Mouse (Mus musculus) liver, embryonic 12.5 days (tissue): ENCODE data around the gene Ppa2. TPM values are rescaled to one million over a fixed set of nuclear protein-coding genes. Genes with fewer than 3 reads are reported as not detected.

ENCODE experiments used
- ATAC-seq: fragments of 200-750 bp; cut with Nextera tagmentation; 2 replicates; pipeline ENCODE4 v1.8.0; 2017; ENCODE audit warnings: moderate number of reproducible peaks, mild to moderate bottlenecking, moderate library complexity
- H3K27ac ChIP-seq: fragments of 300-500 bp; sonication (generic); 2 replicates; pipeline ENCODE4 v1.5.1; 2016; ENCODE audit warnings: mild to moderate bottlenecking
- H3K27me3 ChIP-seq: fragments of 300-500 bp; sonication (generic); replicated peaks from 2 replicates; pipeline ENCODE4 v1.6.1; 2016; ENCODE audit warnings: mild to moderate bottlenecking, moderate library complexity
- H3K36me3 ChIP-seq: fragments of 300-500 bp; sonication (generic); 2 replicates; pipeline ENCODE4 v1.6.1; 2016; ENCODE audit warnings: mild to moderate bottlenecking, moderate library complexity
- H3K4me1 ChIP-seq: fragments of 300-500 bp; sonication (generic); 2 replicates; pipeline ENCODE4 v1.6.1; 2016
- H3K4me2 ChIP-seq: fragments of 300-500 bp; sonication (generic); 2 replicates; pipeline ENCODE4 v1.6.1; 2016; ENCODE audit warnings: mild to moderate bottlenecking, moderate library complexity
- H3K4me3 ChIP-seq: fragments of 300-500 bp; sonication (generic); 2 replicates; pipeline ENCODE4 v1.5.1; 2016; ENCODE audit warnings: mild to moderate bottlenecking, moderate library complexity
- H3K9ac ChIP-seq: fragments of 300-500 bp; sonication (generic); 2 replicates; pipeline ENCODE4 v1.6.1; 2016; ENCODE audit warnings: mild to moderate bottlenecking, moderate library complexity
- H3K9me3 ChIP-seq: fragments of 300-500 bp; sonication (generic); replicated peaks from 2 replicates; pipeline ENCODE4 v1.6.1; 2016; ENCODE audit warnings: mild to moderate bottlenecking, moderate library complexity
- WGBS: fragments of 180-500 bp; shearing (Covaris S2); methylation state at CpG from one replicate; pipeline ENCODE4 v1.1.7; 2016; ENCODE audit not compliant: insufficient replicate concordance; 5-methylcytosine and 5-hydroxymethylcytosine counted together
- polyA plus RNA-seq: library from polyadenylated mRNA; unstranded; fragments of >200 nt; fragmentation: Nextera tagmentation; extraction: Ambion mirVana; gene quantifications from 2 replicates; pipeline ENCODE4 v1.2.1, GENCODE M21; 2016

Ppa2 gene
- polyA plus RNA-seq, 1 experiment from 2014 or later, result 71.8 TPM

DNA sequence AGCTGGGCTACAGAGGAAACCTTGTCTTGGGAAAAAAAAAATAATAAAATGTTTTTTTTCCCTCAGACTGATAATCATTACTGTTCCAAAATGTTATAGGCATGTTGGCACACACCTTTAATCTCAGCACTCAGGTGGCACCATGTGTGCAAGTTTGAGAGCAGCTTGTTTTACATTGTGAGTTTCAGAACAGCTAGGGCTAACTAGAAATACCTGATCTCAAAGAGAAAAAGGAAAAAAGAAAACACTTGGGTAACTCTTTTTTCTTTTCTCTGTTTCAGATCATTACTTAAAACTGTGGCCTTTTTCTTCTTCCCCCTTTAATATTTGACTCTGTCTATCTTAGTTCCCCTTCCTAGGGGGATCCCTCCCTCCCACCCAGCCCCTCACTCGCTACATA, 51.5 kb downstream of the Ppa2 start:
- no peak overlapping the region for H3K27ac ChIP-seq
- H3K36me3 ChIP-seq, result 0 out of 2 replicates have a peak, but pooled peaks cover 3% of the 10 kb centered on the region
- H3K9ac ChIP-seq, result no peak overlapping the region
- no peaks in the 10 kb centered on the region for H3K4me1 ChIP-seq
- no peaks in the 10 kb centered on the region for H3K9me3 ChIP-seq
- no peaks in the 10 kb centered on the region for H3K27me3 ChIP-seq
- no peak for ATAC-seq
- H3K4me3 ChIP-seq, result no peak overlapping the region
- no peak overlapping the region for H3K4me2 ChIP-seq
- 62% methylated on average over 1 of the region's 1 CpGs for WGBS

DNA sequence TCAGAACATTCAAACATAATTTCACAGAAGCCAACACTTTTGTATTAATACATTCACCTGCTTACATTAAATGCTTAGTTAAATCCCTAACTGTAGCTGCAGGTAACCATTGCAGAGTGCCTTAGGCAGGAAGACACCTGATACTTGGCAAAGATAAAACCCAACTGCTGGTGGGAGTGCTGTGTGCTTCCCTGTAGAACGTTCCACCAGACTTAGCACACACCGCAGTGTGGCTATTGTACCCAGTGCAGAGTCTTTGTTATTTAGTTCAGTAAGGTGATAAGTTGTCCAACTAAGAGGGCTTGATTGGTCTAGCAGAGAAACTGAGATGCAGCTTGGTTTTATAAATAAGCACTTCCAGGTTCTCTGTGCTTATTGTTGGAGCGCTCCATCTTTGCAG, 54.2 kb downstream of the Ppa2 start:
- no peak for ATAC-seq
- Histone ChIP-seq H3K9me3 (no peaks in the 10 kb centered on the region), H3K4me2 (no peak overlapping the region), H3K27me3 (no peaks in the 10 kb centered on the region), H3K9ac (no peak overlapping the region), H3K27ac (no peak overlapping the region), H3K4me3 (no peak overlapping the region), H3K4me1 (peaks cover 3% of the 10 kb centered on the region; the same call in 1 of the 2 replicates), H3K36me3 (0 out of 2 replicates have a peak, but pooled peaks cover 3% of the 10 kb centered on the region)
- 79% methylated on average over 3 of the region's 3 CpGs for WGBS

GRCm38 (mm10) chr3:133366096-133366495, 56.2 kb downstream of the Ppa2 start:
- Histone ChIP-seq H3K4me2 (no peak overlapping the region), H3K27me3 (no peaks in the 10 kb centered on the region)
- WGBS, result 76% methylated on average over 9 of the region's 9 CpGs

DNA sequence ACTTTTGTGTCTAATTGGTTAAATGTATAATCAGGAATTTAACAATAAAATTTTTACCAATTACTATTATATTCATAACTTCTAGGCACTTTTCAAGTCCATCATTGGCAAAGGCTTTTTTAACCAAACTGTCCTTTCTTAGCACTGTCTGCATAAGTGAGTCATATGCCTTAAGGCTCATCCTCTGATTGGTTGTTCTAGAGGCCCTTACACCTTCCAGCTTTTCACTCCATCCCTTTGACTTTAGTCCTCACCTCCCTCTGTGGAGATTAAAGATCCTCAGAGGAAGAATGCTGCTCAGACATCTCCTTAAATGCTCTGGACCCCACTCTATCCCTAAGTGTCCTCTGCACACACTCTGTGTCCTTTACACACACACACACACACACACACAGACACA, 68.3 kb downstream of the Ppa2 start:
- peaks cover 34% of the 10 kb centered on the region for H3K36me3 ChIP-seq
- no peaks in the 10 kb centered on the region for H3K27me3 ChIP-seq
- no peak for ATAC-seq
- H3K9ac ChIP-seq, result no peak overlapping the region
- no peaks in the 10 kb centered on the region for H3K9me3 ChIP-seq
- H3K4me3 ChIP-seq, result no peak overlapping the region
- no peak overlapping the region for H3K4me2 ChIP-seq
- no peak overlapping the region for H3K27ac ChIP-seq
- no peaks in the 10 kb centered on the region for H3K4me1 ChIP-seq

More at GRCm38 (mm10) chr3:133366096-133366495, 56.2 kb downstream of the Ppa2 start:
- Histone ChIP-seq H3K9me3 (no peaks in the 10 kb centered on the region), H3K36me3 (peaks cover 14% of the 10 kb centered on the region; the same call in 1 of the 2 replicates), H3K4me3 (no peak overlapping the region), H3K9ac (no peak overlapping the region), H3K27ac (no peak overlapping the region), H3K4me1 (peaks cover 3% of the 10 kb centered on the region; the same call in 1 of the 2 replicates)
- no peak for ATAC-seq

GRCm38 (mm10) chr3:133379997-133380396, 70.1 kb downstream of the Ppa2 start:
- H3K9ac ChIP-seq, result no peak overlapping the region
- ATAC-seq, result no peak
- H3K27ac ChIP-seq, result no peak overlapping the region
- WGBS, result 70% methylated on average over 1 of the region's 1 CpGs
- H3K4me1 ChIP-seq, result no peaks in the 10 kb centered on the region
- no peaks in the 10 kb centered on the region for H3K27me3 ChIP-seq
- no peaks in the 10 kb centered on the region for H3K9me3 ChIP-seq
- H3K4me3 ChIP-seq, result no peak overlapping the region
- no peak overlapping the region for H3K4me2 ChIP-seq
- peaks cover 29% of the 10 kb centered on the region for H3K36me3 ChIP-seq

DNA sequence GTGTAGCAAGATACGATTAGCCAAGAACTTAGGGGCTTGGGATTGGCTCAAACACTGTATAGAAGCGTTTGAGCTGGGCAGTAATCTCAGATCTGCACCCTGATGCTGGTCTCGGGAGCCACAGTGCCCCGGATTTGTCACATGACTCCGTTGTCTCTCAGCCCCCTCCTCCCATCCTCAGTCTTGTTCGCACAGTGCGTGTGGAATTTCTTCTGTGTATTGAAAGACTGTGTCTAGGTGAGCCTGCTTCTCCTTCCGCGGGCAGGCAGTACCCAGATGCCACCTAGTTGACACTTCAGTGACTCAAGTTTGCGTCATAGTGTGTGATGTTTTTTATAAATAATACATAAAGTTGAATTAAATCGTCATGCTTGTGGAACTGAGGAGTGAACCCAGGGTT, 71.6 kb downstream of the Ppa2 start:
- 79% methylated on average over 11 of the region's 11 CpGs for WGBS
- Histone ChIP-seq H3K27ac (no peak overlapping the region), H3K4me3 (no peak overlapping the region), H3K4me1 (no peaks in the 10 kb centered on the region), H3K9me3 (no peaks in the 10 kb centered on the region), H3K4me2 (no peak overlapping the region), H3K9ac (no peak overlapping the region), H3K36me3 (peaks cover 25% of the 10 kb centered on the region), H3K27me3 (no peaks in the 10 kb centered on the region)
- ATAC-seq, result no peak

- no peaks in the 10 kb centered on the region for H3K27me3 ChIP-seq
- H3K9ac ChIP-seq, result no peak overlapping the region
- H3K27ac ChIP-seq, result no peak overlapping the region
- no peaks in the 10 kb centered on the region for H3K4me1 ChIP-seq
- no peak for ATAC-seq
- WGBS, result 72% methylated on average over 9 of the region's 9 CpGs
- H3K4me2 ChIP-seq, result no peak overlapping the region
- peaks cover 22% of the 10 kb centered on the region for H3K36me3 ChIP-seq
- no peaks in the 10 kb centered on the region for H3K9me3 ChIP-seq
- no peak overlapping the region for H3K4me3 ChIP-seq
Measured at GRCm38 (mm10) chr3:133382147-133382546, 72.2 kb downstream of the Ppa2 start.

- H3K27me3 ChIP-seq, result no peaks in the 10 kb centered on the region
- no peak for ATAC-seq
- H3K4me3 ChIP-seq, result no peak overlapping the region
- H3K4me2 ChIP-seq, result no peak overlapping the region
- H3K27ac ChIP-seq, result no peak overlapping the region
- no peak overlapping the region for H3K9ac ChIP-seq
- 69% methylated on average over 6 of the region's 6 CpGs for WGBS
- peaks cover 3% of the 10 kb centered on the region; the same call in 1 of the 2 replicates for H3K36me3 ChIP-seq
- no peaks in the 10 kb centered on the region for H3K4me1 ChIP-seq
- H3K9me3 ChIP-seq, result no peaks in the 10 kb centered on the region
Measured at GRCm38 (mm10) chr3:133384164-133384708, 74.3 kb downstream of the Ppa2 start.

DNA sequence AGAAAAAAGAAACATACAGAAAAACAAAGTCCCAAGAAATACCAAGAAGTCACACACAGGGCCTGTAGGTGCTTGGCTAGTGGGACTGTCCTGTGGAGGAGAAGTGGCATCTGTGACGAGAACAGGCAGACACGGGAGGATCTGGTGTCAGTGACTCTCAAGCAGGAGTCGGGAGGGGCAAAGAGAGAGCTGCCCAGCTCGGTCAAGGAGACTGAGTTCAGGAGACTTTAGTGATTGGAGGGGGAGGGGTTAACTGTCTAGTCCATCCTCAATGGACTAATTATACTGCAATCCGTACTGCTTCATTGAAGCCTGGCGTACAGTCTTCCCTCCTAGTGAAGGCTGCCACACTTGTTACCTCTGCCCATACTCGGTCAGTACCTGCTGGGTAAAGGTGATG, 77.4 kb downstream of the Ppa2 start:
- Histone ChIP-seq H3K4me3 (no peak overlapping the region), H3K27ac (no peak overlapping the region), H3K27me3 (no peaks in the 10 kb centered on the region), H3K36me3 (no peaks in the 10 kb centered on the region), H3K4me2 (no peak overlapping the region), H3K9ac (no peak overlapping the region), H3K9me3 (no peaks in the 10 kb centered on the region), H3K4me1 (no peaks in the 10 kb centered on the region)
- no peak for ATAC-seq
- 73% methylated on average over 7 of the region's 7 CpGs for WGBS

DNA sequence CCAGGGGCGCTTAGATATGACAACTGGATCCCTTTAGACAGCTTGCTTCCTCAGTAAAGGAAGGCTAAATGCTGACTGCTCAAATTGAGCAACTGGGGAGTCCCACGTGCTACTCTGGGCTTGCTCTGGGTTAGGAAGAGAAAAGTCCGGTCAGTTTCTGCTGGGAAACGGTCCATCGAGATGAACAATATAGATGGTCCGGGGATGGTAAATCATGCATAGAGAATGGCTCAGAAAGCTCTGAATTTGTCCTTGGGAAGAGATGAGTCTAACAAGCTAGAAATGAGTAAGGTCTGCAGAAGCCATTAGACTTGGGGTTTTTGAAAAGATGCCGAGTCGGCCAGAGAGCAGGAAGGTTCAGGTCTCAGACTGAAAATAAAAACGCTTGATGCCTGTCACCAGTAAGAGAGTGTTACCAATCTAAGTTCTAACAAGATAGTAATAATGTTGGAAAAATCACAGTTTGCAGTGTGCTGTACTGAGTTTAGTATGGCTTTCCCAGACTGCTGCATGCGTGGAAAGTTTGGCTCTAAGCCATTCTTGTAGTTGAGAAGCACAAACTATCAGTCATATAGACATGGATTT, 80.0 kb downstream of the Ppa2 start:
- ATAC-seq, result no peak
- no peak overlapping the region for H3K4me3 ChIP-seq
- H3K4me1 ChIP-seq, result no peaks in the 10 kb centered on the region
- WGBS, result 78% methylated on average over 10 of the region's 10 CpGs
- no peaks in the 10 kb centered on the region for H3K27me3 ChIP-seq
- no peaks in the 10 kb centered on the region for H3K36me3 ChIP-seq
- no peak overlapping the region for H3K9ac ChIP-seq
- no peaks in the 10 kb centered on the region for H3K9me3 ChIP-seq
- no peak overlapping the region for H3K4me2 ChIP-seq
- H3K27ac ChIP-seq, result no peak overlapping the region

DNA sequence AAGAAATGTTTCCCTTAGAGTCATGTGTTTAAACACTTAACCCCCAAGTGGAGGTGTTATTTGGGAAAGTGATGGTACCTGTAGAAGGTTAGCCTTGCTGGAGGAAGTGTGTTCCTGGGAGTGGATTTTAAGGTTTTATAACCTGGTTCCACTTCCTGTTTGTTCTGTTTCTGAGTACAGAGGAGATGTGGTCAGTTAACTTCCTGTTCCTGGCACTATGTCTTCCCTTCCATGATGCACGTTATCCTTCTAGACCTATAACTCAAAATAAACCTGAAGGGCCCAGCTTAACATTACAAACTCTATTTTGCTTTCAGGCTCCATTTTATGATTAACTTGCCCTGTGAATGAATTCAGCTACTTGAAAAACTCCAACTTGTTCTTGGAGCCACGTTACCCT, 84.6 kb downstream of the Ppa2 start:
- WGBS, result 45% methylated on average over 2 of the region's 2 CpGs
- no peaks in the 10 kb centered on the region for H3K4me1 ChIP-seq
- H3K9ac ChIP-seq, result no peak overlapping the region
- H3K9me3 ChIP-seq, result no peaks in the 10 kb centered on the region
- no peak overlapping the region for H3K27ac ChIP-seq
- no peaks in the 10 kb centered on the region for H3K36me3 ChIP-seq
- no peak overlapping the region for H3K4me3 ChIP-seq
- no peaks in the 10 kb centered on the region for H3K27me3 ChIP-seq
- H3K4me2 ChIP-seq, result no peak overlapping the region
- no peak for ATAC-seq

DNA sequence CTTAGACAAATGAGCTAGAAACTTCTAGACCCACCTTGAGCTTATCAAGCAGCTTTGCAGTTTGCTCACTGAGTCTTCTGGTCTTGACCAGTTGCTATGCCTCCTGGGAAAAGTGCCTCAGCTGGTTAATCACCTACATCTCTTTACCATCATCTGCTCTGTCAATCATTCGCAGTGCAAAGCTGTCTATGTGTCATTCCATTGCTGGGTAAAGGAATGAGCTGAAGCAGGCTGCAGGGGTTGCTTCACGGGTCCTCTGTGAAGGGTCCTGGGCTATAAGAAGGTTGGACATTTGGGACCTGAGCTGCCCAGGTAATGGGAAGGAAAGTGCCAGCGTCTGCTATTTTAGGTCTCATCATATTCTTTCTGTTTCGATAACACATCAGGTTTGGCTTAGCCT, 93.9 kb downstream of the Ppa2 start:
- ATAC-seq, result no peak
- 56% methylated on average over 4 of the region's 4 CpGs for WGBS
- no peak overlapping the region for H3K4me3 ChIP-seq
- no peak overlapping the region for H3K9ac ChIP-seq
- H3K4me1 ChIP-seq, result no peaks in the 10 kb centered on the region
- H3K9me3 ChIP-seq, result no peaks in the 10 kb centered on the region
- no peak overlapping the region for H3K27ac ChIP-seq
- H3K36me3 ChIP-seq, result no peaks in the 10 kb centered on the region
- H3K27me3 ChIP-seq, result no peaks in the 10 kb centered on the region
- no peak overlapping the region for H3K4me2 ChIP-seq

DNA sequence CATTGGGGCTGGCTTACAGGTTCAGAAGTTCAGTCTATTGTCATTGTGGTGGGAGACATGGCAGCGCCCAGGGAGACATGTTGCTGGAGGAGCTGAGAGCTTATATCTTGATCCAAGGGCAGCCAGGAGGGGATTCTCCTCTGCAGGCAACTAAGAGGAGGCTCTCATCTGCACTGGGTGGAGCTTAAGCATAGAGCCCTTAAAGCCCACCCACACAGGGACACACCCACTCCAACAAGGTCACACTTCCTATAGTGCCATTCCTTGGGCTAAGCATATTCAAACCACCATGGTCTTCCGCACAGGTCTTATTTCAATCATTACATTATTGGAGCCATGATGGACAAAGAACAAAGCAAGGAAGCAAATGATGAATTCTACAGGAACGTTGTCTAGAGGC, 95.7 kb downstream of the Ppa2 start:
- Histone ChIP-seq H3K4me2 (no peak overlapping the region), H3K9ac (no peak overlapping the region), H3K4me3 (no peak overlapping the region), H3K36me3 (no peaks in the 10 kb centered on the region), H3K27me3 (no peaks in the 10 kb centered on the region), H3K9me3 (no peaks in the 10 kb centered on the region), H3K4me1 (no peaks in the 10 kb centered on the region), H3K27ac (no peak overlapping the region)
- WGBS, result 75% methylated on average over 3 of the region's 3 CpGs
- no peak for ATAC-seq
